Mouse (Mus musculus) embryonic facial prominence, embryonic 11.5 days (tissue): ENCODE data around the gene Styx. TPM values are rescaled to one million over a fixed set of nuclear protein-coding genes. Genes with fewer than 3 reads are reported as not detected.

Experiments
- ATAC-seq: fragments of 200-750 bp; cut with Nextera tagmentation; replicated peaks from 2 replicates; pipeline ENCODE4 v1.8.0; 2017; ENCODE audit warnings: low read depth; ENCODE audit not compliant: insufficient number of reproducible peaks, low FRiP score, low TSS enrichment
- DNase-seq: peaks from one replicate; pipeline ENCODE4 v3.0.0-alpha.2; 2015; ENCODE audit warnings: low spot score
- H3K27ac ChIP-seq: fragments of 300-500 bp; sonication (generic); replicated peaks from 2 replicates; pipeline ENCODE4 v1.5.1; 2014; ENCODE audit warnings: mild to moderate bottlenecking, low read depth, low read length, control low read depth
- H3K27me3 ChIP-seq: fragments of 300-500 bp; sonication (generic); 2 replicates; pipeline ENCODE4 v1.6.1; 2014; ENCODE audit warnings: mild to moderate bottlenecking, low read length, moderate library complexity, mixed read lengths; ENCODE audit not compliant: control insufficient read depth, insufficient read depth
- H3K36me3 ChIP-seq: fragments of 300-500 bp; sonication (generic); replicated peaks from 2 replicates; pipeline ENCODE4 v1.6.1; 2014; ENCODE audit warnings: low read depth, mild to moderate bottlenecking, low read length, moderate library complexity, mixed read lengths; ENCODE audit not compliant: control insufficient read depth, insufficient read depth
- H3K4me1 ChIP-seq: fragments of 300-500 bp; sonication (generic); 2 replicates; pipeline ENCODE4 v1.6.1; 2014; ENCODE audit warnings: low read length, mixed read lengths; ENCODE audit not compliant: control insufficient read depth, insufficient read depth
- H3K4me2 ChIP-seq: fragments of 300-500 bp; sonication (generic); 2 replicates; pipeline ENCODE4 v1.6.1; 2014; ENCODE audit warnings: low read depth, mild to moderate bottlenecking, control low read depth, low read length, moderate library complexity
- H3K4me3 ChIP-seq: fragments of 300-500 bp; sonication (generic); 2 replicates; pipeline ENCODE4 v1.5.1; 2014; ENCODE audit warnings: low read depth, low read length, control low read depth
- H3K9ac ChIP-seq: fragments of 300-500 bp; sonication (generic); replicated peaks from 2 replicates; pipeline ENCODE4 v1.6.1; 2014; ENCODE audit warnings: mild to moderate bottlenecking, control low read depth, low read length
- H3K9me3 ChIP-seq: fragments of 300-500 bp; sonication (generic); replicated peaks from 2 replicates; pipeline ENCODE4 v1.6.1; 2016; ENCODE audit warnings: mild to moderate bottlenecking, low read length, inconsistent platforms, mixed read lengths; ENCODE audit not compliant: control insufficient read depth
- WGBS: fragments of 180-500 bp; shearing (Covaris S2); extraction: QIAGEN DNeasy Blood & Tissue Kit; methylation state at CpG from one replicate; pipeline ENCODE4 v1.1.7; 2014; 5-methylcytosine and 5-hydroxymethylcytosine counted together
- polyA plus RNA-seq: library from polyadenylated mRNA; unstranded; fragments of >200 nt; fragmentation: Nextera tagmentation; extraction: Ambion mirVana; gene quantifications from 2 replicates; pipeline ENCODE4 v1.2.1, GENCODE M21; 2014

Gene Styx
- polyA plus RNA-seq, 1 experiment from 2014 or later = 33.4 TPM

GRCm38 (mm10) chr14:45317921-45318411 is 32.9 kb upstream of the Styx start:
- H3K36me3 ChIP-seq = no peaks in the 10 kb centered on the region
- ATAC-seq = peak; percentile 64

GRCm38 (mm10) chr14:45318426-45319236 is 32.3 kb upstream of the Styx start, which contains the start of gene Ero1l:
TSS of gene Ero1l (minus strand) at chr14:45318771.
- WGBS = 3% methylated on average over 40 of the region's 74 CpGs
- Histone ChIP-seq H3K9me3 (no peaks in the 10 kb centered on the region), H3K4me1 (no peaks in the 10 kb centered on the region), H3K27me3 (no peaks in the 10 kb centered on the region), H3K36me3 (no peaks in the 10 kb centered on the region), H3K4me2 (peak within 1 kb of the TSS; percentile 70), H3K4me3 (peak within 1 kb of the TSS; percentile 81), H3K27ac (peak within 1 kb of the TSS; percentile 48; the same call in 1 of the 2 replicates), H3K9ac (peak within 1 kb of the TSS; percentile 88)
- DNase-seq (peak; percentile 90), ATAC-seq (peak; percentile 91)

More at GRCm38 (mm10) chr14:45317921-45318411, 32.9 kb upstream of the Styx start:
- Histone ChIP-seq H3K4me2 (peak overlapping the region; percentile 70), H3K9ac (peak overlapping the region; percentile 88), H3K4me3 (peak overlapping the region; percentile 81), H3K27ac (0 out of 2 replicates have a peak overlapping the region, but pooled peaks have one; percentile 48), H3K4me1 (no peaks in the 10 kb centered on the region), H3K9me3 (no peaks in the 10 kb centered on the region), H3K27me3 (no peaks in the 10 kb centered on the region)
- no peak for DNase-seq
- WGBS = under 1% methylated on average over 38 of the region's 38 CpGs

- H3K4me2 ChIP-seq = no peak overlapping the region
- no peak overlapping the region for H3K27ac ChIP-seq
- 79% methylated on average over 3 of the region's 3 CpGs for WGBS
Measured at GRCm38 (mm10) chr14:45319237-45319610, 31.7 kb upstream of the Styx start.

GRCm38 (mm10) chr14:45320111-45320510 is 30.8 kb upstream of the Styx start:
- no peak overlapping the region for H3K4me3 ChIP-seq
- no peaks in the 10 kb centered on the region for H3K4me1 ChIP-seq
- no peaks in the 10 kb centered on the region for H3K27me3 ChIP-seq
- no peak overlapping the region for H3K9ac ChIP-seq
- ATAC-seq (no peak), DNase-seq (no peak)
- no peaks in the 10 kb centered on the region for H3K36me3 ChIP-seq
- no peak overlapping the region for H3K27ac ChIP-seq
- whole genome bisulfite sequencing = 80% methylated on average over 4 of the region's 4 CpGs
- H3K9me3 ChIP-seq = no peaks in the 10 kb centered on the region
- no peak overlapping the region for H3K4me2 ChIP-seq

More at GRCm38 (mm10) chr14:45319237-45319610, 31.7 kb upstream of the Styx start:
- Histone ChIP-seq H3K9ac (no peak overlapping the region), H3K36me3 (no peaks in the 10 kb centered on the region), H3K27me3 (no peaks in the 10 kb centered on the region), H3K4me3 (no peak overlapping the region), H3K9me3 (no peaks in the 10 kb centered on the region), H3K4me1 (no peaks in the 10 kb centered on the region)
- ATAC-seq (no peak), DNase-seq (no peak)

- Histone ChIP-seq H3K4me3 (no peak overlapping the region), H3K4me1 (no peaks in the 10 kb centered on the region), H3K27me3 (no peaks in the 10 kb centered on the region), H3K36me3 (no peaks in the 10 kb centered on the region), H3K27ac (no peak overlapping the region), H3K4me2 (no peak overlapping the region), H3K9me3 (no peaks in the 10 kb centered on the region), H3K9ac (no peak overlapping the region)
- no peak for ATAC-seq
- 80% methylated on average over 3 of the region's 3 CpGs for WGBS
- no peak for DNase-seq
Measured at GRCm38 (mm10) chr14:45321067-45321466, 29.8 kb upstream of the Styx start.

GRCm38 (mm10) chr14:45321622-45322021 is 29.3 kb upstream of the Styx start:
- Histone ChIP-seq H3K27ac (no peak overlapping the region), H3K9ac (no peak overlapping the region), H3K4me2 (no peak overlapping the region), H3K4me3 (no peak overlapping the region), H3K9me3 (no peaks in the 10 kb centered on the region), H3K27me3 (no peaks in the 10 kb centered on the region), H3K4me1 (no peaks in the 10 kb centered on the region), H3K36me3 (no peaks in the 10 kb centered on the region)
- DNase-seq (no peak), ATAC-seq (no peak)
- WGBS = 81% methylated on average over 5 of the region's 5 CpGs

GRCm38 (mm10) chr14:45322450-45322849 is 28.4 kb upstream of the Styx start:
- H3K4me3 ChIP-seq = no peak overlapping the region
- WGBS = 92% methylated on average over 2 of the region's 2 CpGs
- H3K9ac ChIP-seq = no peak overlapping the region
- H3K27ac ChIP-seq = no peak overlapping the region
- H3K27me3 ChIP-seq = no peaks in the 10 kb centered on the region
- H3K9me3 ChIP-seq = no peaks in the 10 kb centered on the region
- H3K4me2 ChIP-seq = no peak overlapping the region
- H3K4me1 ChIP-seq = no peaks in the 10 kb centered on the region
- DNase-seq (no peak), ATAC-seq (no peak)
- H3K36me3 ChIP-seq = no peaks in the 10 kb centered on the region

- no peaks in the 10 kb centered on the region for H3K9me3 ChIP-seq
- H3K4me2 ChIP-seq = no peak overlapping the region
- H3K36me3 ChIP-seq = no peaks in the 10 kb centered on the region
- 86% methylated on average over 3 of the region's 3 CpGs for WGBS
- DNase-seq (no peak), ATAC-seq (no peak)
- H3K4me3 ChIP-seq = no peak overlapping the region
- H3K27ac ChIP-seq = no peak overlapping the region
- H3K9ac ChIP-seq = no peak overlapping the region
- no peaks in the 10 kb centered on the region for H3K4me1 ChIP-seq
- no peaks in the 10 kb centered on the region for H3K27me3 ChIP-seq
Measured at GRCm38 (mm10) chr14:45323320-45323719, 27.6 kb upstream of the Styx start.
